Mouse (Mus musculus) ovary, postnatal 36 days (tissue): ENCODE results near the gene Dpyd.

Source experiments
- DNase-seq: peaks from one replicate; pipeline ENCODE4 v3.0.0; 2022; ENCODE audit warnings: low spot score, mixed read lengths

Gene Dpyd

GRCm38 (mm10) chr3:118561554-118562310 lies at the start of gene Dpyd:
Gene Dpyd, plus strand, starts transcription at chr3:118562129.
- peak; percentile 83 for DNase-seq

GRCm38 (mm10) chr3:118537676-118538075 lies 24.3 kb upstream of the Dpyd start:
- no peak for DNase-seq

- no peak for DNase-seq
These were observed 20.2 kb upstream of the Dpyd start for GRCm38 (mm10) chr3:118541766-118542165.

GRCm38 (mm10) chr3:118547551-118548210 lies 14.2 kb upstream of the Dpyd start:
- no peak for DNase-seq

- peak; percentile 3 for DNase-seq
These were observed 4.3 kb upstream of the Dpyd start for GRCm38 (mm10) chr3:118557605-118558004.

- no peak for DNase-seq
These were observed 2.0 kb upstream of the Dpyd start for GRCm38 (mm10) chr3:118559936-118560335.

GRCm38 (mm10) chr3:118562311-118562671 lies 362 bp downstream of the Dpyd start:
- peak; percentile 31 for DNase-seq

- no peak for DNase-seq
These were observed 4.8 kb downstream of the Dpyd start for GRCm38 (mm10) chr3:118566779-118567178.

GRCm38 (mm10) chr3:118570197-118570596 lies 8.3 kb downstream of the Dpyd start:
- DNase-seq = no peak

- DNase-seq = no peak
These were observed 28.6 kb downstream of the Dpyd start for GRCm38 (mm10) chr3:118590559-118590958.

- DNase-seq = no peak
These were observed 32.9 kb downstream of the Dpyd start for GRCm38 (mm10) chr3:118594864-118595263.

GRCm38 (mm10) chr3:118595693-118596092 lies 33.8 kb downstream of the Dpyd start:
- DNase-seq = no peak

- no peak for DNase-seq
These were observed 40.0 kb downstream of the Dpyd start for GRCm38 (mm10) chr3:118601689-118602640.

- DNase-seq = no peak
These were observed 46.8 kb downstream of the Dpyd start for GRCm38 (mm10) chr3:118608708-118609107.

- no peak for DNase-seq
These were observed 64.8 kb downstream of the Dpyd start for GRCm38 (mm10) chr3:118626455-118627375.

GRCm38 (mm10) chr3:118629737-118630136 lies 67.8 kb downstream of the Dpyd start:
- DNase-seq = no peak

GRCm38 (mm10) chr3:118646024-118646570 lies 84.2 kb downstream of the Dpyd start:
- DNase-seq = no peak

GRCm38 (mm10) chr3:118663987-118664692 lies 102.2 kb downstream of the Dpyd start:
- DNase-seq = no peak

GRCm38 (mm10) chr3:118674121-118674745 lies 112.3 kb downstream of the Dpyd start:
- DNase-seq = no peak

- DNase-seq = no peak
These were observed 113.5 kb downstream of the Dpyd start for GRCm38 (mm10) chr3:118675441-118675840.
